Mouse (Mus musculus) adrenal gland, adult (tissue): ENCODE measurements around the gene Slc39a5.

Source experiments
- DNase-seq, 2 experiments: peaks; one replicate each; pipeline ENCODE4 v3.0.0; 2022 to 2023; ENCODE audit warnings: low spot score in 1 of 2; ENCODE audit not compliant: inconsistent age in 2 of 2

Gene Slc39a5

DNA sequence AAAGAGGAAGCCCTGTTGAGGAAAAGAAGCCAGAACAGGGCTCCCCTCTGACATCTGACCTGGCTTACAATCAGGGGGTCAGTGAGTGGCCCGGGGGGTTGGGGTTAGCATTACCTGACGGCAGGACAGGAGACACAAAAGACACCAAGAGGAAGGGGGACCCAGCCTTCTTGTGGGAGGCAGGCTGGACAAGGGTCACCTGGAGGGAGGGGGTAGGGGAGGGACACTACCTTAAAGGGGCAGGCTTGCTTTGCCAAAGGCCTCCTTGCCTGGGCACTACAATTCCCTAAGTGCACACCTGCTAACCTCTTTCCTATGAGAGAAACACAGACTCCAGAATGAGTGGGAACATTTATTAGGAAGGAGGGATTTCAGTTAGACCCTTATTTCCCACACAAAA is at the start of gene Slc39a5:
Gene Slc39a5, minus strand, starts transcription at position 174 of the 400 bp plus-strand sequence.
- DNase-seq = no peak

DNA sequence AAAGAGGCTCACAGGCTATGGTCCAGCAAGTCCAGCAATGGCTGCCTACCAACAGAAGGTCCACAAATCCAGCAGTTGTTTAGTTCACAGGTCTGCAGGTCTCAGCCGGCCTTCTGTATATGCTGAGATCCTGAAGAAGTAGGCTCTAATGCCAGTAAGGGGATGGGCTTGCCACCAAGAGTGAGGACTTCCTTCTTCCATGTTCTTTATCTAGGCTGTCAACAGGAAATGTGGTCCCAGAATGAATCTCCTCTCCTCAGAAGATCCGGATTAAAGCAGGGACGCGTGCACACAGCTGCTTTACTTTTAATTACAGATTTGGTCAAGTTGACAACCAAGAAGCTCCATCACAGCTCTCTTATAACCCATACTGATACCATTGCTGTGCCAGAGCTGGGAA is 44.4 kb upstream of the Slc39a5 start:
- DNase-seq = peak in 1 of 2 experiments; percentile 53

DNA sequence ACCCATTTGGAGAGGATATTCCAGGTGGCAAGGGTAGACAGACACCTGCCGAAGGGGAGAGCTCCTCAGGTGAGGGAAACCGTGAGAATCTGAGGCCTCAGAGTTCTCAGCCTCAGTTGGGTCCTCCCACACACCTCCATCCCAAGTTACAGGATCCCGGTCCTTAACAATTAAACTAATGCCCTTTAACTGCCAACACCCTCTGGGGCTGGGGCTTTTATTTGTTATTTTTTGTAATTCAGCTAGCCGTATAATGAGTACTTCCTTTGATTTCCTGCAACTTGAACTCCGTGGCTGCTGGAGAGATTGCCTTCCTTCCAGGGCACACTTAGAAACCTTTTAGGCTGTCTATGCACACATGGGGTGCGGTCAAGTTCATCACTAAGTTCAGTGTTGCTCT is 43.3 kb upstream of the Slc39a5 start:
- no peak for DNase-seq

DNA sequence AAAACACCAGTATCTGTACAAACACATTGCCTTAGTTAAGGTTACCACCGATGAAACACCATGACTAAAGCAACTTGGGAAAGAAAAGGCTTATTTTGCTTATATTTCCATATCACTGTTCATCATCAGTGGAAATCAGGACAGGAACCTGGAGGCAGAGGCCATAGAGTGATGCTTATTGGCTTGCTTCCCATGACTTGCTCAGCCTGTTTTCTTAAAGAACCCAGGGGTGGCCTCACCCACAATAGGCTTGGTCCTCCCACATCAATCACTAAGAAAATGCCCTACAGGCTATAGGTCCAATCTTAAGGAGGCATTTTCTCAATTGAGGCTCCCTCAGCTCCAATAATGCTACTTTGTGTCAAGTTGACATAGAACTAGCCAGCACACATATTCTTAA is 41.7 kb upstream of the Slc39a5 start:
- no peak for DNase-seq

DNA sequence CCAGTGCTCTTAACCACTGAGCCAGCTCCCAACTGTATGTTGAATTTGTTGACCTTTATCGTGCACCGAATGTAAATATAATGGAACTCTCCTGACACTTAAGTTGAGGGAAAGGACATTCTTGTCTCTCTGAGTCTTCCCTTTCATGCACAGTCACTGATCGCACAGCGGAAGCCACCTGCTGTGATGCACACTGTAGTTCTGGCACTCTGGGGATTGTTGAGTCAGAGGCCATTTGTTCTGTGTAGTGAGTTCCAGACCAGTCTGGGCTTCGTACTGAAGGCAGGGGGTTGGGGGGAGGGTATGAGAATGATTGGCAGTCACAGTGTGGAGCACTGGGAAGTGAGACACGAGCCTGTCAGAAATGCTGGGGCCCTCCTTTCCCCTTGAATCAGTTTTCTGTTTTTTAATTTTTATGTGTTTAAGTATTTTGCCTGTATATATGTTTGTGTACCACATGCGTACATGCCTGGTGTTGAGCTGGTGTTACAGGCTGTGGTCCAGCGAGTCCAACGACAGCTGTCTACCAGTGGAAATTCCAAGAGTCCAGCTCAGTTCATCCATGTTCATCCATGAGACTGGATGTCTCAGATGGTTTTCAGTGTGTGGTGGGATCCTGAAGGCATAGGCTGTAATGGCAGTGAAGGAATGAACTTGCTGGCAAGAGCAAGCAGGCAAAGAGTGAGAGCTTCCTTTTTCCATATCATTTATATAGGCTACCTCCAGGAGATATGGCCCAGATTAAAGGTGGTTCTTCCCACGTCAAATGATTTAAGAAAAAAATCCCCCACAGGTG is 40.5 kb upstream of the Slc39a5 start:
- no peak for DNase-seq

DNA sequence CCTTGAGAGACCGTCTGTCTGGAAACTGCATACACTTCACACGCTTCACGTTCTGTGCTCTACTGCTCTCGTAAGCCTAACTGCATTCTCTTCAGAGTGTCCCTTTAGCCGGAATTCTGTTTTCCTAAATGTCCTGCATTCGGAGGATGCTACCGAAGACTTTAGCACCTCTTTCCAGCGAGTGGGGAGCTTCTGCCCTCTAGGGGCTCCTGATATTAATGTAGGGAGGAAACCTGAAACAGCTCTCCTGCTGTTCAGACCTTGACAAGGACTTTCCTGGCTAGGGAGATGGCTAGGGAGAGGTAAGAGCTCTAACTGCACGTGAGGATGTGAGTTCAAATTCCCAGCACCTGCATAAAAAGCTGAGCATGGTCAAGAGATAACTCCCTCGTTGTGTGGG is 39.4 kb upstream of the Slc39a5 start:
- peak; percentile 53 to 69 for DNase-seq

DNA sequence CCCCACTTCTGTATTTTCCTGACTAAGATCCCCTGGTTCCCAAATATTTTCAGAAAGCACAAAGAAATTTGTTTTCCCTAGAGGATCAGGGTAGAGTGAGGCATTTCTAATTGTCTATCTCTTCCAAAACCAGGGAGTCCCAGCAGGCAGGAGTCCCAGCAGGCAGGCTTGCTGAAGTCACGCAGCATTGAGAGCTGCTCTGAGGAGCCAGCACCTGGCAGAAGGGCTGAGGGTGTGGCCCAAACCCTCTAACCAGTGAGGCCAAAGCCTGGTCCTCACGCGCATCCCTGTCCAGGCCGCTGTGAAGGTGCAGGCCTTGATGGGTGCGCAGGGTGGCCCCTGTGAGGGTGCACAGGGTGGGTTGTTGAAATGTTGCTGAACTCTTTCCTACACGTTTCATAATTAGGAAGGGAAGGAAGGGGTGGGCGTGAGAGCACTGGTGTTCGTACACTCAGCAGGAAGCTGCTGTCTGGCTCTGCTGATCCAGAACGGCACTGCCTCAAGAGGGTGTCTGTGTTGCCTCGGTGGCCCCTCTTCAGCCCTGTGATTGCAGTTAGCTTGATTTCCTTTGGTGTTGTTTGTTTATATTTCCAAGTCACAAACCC is 37.7 kb upstream of the Slc39a5 start:
- peak in 1 of 2 experiments; percentile 50 for DNase-seq

DNA sequence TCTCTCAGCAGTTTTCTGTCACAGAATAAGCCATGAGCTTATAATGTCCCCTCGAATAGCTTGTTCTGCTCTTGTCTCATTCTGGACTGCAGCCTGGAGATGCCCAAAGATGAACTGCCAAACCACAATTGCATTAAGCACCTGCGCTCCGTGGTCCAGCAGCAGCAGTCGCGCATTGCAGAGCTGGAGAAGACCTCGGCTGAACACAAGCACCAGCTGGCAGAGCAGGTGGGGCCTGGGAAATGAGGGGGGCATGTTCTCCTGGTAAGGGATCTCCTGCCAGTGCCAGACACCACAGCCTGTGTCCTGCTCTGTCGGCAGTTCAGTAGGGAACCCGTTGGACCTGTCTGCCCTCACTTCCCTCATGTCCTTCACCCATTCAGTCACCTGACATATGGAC is 35.3 kb upstream of the Slc39a5 start:
- no peak for DNase-seq

DNA sequence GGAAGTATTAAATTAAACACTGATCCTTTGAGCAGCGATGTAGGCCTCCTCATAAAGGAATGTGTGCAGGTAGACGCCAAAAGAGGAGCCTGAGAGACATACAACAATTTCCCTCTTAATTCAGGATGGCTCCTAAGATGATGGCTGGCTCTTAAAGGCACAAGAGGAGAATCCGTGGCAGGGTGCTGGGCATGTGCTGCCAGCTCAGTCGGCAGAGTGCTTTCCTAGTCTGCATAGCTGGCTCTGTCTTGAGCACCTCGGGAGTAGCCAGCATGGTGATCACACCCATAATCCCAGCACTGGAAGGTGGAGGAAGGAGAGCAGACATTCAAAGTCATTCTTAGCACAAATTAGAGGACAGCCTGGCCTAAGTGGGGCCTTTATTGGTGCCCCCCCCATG is 34.8 kb upstream of the Slc39a5 start:
- no peak for DNase-seq

DNA sequence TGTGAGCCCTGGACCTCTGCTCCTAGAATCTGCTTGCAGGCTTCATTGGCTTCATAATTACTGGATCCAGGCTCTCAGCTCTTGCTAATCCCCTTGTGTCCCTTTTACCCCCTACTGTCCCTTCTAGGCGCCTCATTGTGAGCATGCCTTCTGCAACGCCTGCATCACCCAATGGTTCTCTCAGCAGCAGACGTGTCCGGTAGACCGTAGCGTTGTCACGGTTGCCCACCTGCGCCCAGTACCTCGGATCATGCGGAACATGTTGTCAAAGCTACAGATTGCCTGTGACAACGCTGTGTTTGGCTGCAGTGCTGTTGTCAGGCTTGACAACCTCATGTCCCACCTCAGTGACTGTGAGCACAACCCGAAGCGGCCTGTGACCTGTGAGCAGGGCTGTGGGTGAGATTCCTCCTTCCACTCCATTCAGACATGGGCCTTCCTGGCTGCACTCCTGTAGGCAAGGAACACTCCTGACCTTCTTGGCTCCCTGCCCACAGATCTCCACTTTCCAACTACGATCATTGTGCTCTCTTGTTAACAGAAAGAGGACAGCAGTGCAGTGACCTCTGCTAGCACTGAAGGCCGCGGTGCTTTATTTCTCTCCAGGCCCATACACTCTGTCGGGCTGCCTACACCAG is 34.3 kb upstream of the Slc39a5 start:
- DNase-seq = peak; percentile 86 to 92

DNA sequence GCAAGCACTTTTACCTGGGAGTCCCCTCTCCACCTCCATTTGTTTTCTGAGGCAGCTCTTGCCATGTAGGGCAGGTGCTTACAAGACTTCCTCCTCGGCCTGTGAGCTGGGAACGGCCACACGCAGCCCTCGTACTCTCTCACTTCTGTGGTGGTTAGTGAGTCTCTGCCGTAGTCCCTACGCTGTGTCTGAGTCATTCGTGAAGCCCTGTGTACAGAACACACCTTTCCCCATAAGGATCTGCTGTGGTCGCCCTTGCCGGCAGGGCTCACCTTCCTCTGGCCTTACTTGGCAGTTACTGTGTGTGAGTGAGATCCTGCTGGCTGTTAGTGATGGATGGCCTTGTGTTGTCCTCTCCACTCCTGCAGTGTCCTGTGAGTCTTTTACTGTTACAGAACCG is 33.7 kb upstream of the Slc39a5 start:
- peak in 1 of 2 experiments; percentile 30 for DNase-seq

DNA sequence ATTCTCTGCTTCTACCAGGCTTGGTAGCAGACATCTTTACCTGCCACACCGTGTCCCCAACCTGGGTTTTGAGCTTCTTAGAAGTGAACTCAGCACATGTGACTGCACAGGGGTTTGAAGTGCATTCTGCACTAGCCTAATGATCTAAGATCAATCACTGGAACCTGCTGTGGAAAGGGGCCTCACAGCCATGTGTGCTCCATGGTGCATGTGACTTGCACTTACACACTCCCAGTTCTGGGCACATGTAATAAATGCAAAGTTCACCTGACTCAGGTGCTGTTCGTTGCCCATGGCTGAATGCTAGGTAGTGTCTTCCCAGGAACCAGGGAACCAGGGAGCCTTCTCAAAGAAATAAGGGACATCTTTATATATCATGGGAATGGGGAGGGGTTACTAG is 32.4 kb upstream of the Slc39a5 start:
- no peak for DNase-seq

DNA sequence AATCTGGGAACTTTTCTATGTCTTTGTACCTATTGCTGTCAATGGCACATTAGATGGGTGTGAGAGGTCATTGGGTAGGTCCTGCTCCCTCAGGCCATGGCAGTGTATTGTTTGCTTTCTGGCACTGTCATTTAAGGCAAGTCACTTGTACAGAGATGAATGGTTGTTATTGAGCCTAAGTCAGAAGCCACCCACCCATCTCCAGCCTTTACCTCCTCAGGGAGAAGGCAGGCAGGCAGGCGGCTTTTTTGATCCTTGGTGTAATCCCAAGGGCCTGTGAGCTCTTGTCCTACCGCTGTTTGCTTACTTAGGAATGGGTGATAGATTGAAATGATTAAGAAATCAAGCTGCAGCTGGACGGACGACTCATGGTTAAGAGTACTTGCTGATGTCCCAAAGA is 28.4 kb upstream of the Slc39a5 start:
- no peak for DNase-seq

DNA sequence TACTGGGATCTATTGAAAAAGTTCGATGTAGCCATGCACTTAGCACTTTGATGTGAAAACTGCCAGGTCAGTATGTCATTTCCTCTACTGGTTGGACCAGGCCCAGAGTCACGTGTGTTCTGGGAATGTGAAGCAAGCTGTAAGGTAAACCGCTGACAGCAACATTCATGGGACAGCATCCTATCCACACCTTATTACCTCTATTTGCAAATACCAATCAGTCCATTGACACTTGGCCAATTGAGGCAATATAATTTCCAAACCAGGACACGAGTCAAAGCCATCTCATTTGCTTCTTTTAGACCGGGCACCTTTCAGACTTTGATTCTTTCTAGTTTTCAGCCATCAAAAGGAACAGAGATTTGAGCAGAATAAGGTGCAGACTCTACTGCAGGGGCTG is 28.0 kb upstream of the Slc39a5 start:
- DNase-seq = no peak

DNA sequence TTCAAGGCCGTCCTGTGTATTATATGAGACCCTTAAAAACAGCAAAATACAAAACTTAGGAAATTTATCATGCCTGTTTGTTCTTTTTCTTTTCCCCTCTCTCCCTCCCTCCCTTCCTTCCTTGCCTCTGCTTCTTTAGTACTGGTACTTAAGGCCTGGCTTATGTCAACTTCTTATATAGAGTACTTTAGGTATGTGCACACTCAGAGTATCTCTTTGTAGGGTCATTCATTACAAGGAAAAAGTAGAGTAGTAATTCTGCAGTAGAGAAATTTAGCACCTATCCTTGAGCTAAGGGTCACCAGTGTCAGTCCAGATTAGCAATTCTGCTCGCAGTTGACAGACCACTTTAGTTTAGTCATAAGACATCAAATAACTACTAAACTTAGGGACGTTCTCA is 24.2 kb upstream of the Slc39a5 start:
- DNase-seq = no peak

DNA sequence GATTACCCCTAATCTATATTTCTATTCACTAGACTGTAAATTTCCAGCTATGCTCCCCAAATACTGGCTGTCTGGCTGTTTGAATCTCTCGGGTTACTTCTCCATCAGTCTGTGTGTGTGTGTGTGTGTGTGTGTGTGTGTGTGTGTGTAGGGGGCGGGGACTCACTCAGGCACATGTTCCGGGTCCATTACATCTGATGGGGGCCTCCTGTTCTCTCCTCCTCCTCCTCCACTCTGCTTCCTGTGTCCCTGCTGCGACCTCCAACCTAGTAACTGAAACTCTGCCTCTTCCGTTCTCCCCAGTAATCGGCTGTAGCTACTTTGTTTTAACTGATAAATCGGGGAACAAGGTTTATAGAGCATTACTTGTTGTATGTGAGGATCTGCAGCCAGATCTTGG is 23.6 kb upstream of the Slc39a5 start:
- no peak for DNase-seq

DNA sequence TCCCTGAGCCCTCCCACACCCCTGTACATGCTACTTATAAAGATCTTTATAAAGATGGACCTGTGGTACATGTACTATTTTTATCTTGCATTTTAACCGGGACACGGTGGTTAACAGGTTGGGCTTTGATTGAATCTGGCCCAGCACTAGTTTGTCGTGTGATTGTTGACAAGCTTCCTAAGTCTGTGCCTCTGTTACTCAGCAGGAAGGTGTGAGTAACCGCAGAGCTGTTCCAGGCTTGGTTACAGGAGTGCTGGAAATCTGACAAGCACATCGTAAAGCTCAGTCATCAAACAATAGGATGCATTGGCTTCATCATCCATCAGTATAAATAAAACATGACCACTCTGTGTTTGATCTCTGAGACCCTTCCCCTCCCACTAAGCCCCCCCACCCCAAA is 21.4 kb upstream of the Slc39a5 start:
- no peak for DNase-seq

DNA sequence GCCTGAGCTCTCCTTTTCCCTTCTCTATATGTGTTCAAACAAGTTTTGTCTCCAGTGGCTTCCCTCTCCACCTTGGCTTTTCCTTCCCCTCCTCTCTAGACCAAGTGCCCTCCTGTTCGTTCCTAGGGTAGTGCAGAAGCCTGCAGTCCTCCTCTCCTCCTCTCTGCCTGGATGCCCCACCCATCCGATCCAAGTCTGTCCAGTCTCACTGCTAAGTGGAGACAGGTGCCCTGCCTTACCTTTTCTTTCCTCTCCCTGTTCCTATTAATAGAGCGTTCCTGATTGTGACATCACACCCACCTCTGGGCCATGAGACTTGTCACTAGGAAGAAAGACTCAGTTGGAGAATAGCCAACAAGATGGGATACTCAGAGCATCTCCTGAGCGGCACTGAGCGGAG is 13.8 kb upstream of the Slc39a5 start:
- DNase-seq = no peak

DNA sequence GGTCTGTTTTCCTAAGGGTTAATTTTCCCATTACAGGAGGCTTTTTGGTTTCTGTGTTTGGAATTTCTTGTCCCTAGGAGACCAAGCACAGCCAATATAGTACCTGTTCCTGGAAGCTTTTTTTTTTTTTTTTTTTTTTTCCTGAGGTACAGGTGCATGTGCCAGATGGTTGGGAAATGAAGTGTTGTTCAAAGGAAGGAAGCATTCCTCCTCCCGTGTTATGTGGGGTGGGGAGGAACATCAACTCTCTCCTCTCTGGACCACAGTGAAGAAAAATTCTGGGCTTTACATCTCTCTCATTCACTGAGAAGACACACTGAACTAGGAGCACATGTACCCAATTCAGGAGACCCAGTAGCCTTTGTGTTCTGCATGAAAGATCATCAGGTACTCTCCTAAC is 12.0 kb upstream of the Slc39a5 start:
- no peak for DNase-seq

DNA sequence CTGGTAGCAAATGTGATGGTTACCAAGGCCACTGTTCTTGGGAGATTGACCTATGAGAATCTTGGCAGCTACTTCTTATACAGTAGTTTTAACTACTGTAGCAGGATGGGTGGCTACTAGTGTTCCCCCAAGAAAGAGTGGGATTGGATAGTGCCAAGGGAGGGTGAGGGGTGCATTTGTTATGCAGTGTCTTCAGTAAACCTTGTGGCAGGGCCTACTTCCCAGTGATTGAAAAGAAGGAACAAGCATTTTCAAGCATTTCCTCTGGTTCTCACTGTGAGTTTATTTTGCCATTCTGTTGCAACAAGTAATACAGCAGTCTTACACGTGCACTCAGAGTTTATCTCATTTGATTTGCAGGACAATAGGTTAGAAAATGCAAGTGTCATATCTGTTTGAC is 11.5 kb upstream of the Slc39a5 start:
- DNase-seq = no peak

DNA sequence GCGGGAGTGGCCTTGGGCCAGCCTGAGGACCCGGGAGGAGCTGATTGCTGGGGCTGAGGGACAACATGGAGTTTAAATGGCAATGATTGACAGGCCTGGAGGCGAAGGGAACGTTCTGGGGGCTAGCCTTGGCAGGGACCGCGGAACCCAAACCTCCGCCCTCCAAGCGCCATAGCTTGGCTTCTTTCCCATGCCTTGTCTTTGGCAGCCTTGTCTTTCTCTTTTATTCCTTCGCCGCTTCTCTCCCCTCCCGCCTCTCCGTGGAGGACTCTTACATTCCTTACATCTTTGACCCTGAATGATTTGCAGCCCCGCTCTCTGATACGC is 11.0 kb upstream of the Slc39a5 start:
- no peak for DNase-seq

DNA sequence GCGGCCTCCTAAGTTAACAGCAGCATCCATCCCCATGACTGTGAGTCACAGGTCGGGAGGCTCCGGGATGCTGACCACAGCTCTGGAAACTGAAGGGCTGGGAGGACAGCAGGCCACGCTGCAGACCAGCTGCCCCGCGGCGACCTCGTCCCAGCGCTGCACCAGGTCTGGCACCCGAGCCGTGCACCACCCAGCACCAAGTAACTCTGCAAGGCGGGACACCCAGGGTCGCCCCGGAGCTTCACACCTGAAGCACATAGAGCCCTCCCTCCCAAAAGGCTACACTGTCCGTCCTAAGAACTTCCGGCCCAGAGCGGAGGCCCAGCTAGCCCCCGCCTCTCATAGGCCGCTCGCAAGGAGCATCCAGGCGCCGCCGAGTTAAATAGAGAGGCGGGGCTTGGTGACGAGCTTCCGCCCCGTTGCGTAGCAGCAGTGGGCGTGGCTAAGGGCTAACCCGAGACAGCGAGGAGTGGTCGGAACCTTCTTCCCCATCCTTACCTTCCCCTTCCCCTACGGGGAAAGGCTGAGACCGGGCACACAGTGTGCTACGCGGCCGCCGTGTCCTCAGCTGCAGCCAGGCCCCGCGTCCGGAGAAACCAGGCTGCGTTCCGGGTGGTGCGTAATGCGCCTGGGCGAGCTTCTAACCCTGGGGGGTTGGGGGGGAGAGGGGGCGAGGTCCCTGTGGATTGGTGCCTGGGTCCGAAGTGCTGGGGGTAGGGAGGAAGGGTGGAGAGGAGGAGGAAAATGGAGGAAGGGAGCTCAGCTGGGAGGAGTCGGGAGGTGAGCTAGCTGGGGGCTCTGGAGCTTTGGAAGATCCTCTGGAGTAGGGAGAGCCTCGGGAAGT is 10.4 kb upstream of the Slc39a5 start, which contains the start of the genes Nabp2 and Rnf41:
Gene Nabp2, minus strand, starts transcription at position 282 of the 844 bp plus-strand sequence.
Gene Rnf41, plus strand, starts transcription at position 447 of the 844 bp plus-strand sequence.
- DNase-seq = peak; percentile 98 to 99
